Mouse (Mus musculus): ENCODE results near the gene Cyfip1.

Cyfip1 gene

GRCm38 (mm10) chr7:55841445-55841844, at the start of gene Cyfip1:
TSS of gene Cyfip1 (plus strand) at chr7:55841745.
- no peaks in the 10 kb centered on the region for H3K36me3 ChIP-seq (ENCODE audit: control insufficient read depth, insufficient read depth, low read length, poor library complexity, severe bottlenecking)
- H3K27me3 ChIP-seq (ENCODE audit: control insufficient read depth, insufficient read depth, low read length, poor library complexity, severe bottlenecking): no peaks in the 10 kb centered on the region
- no peak for DNase-seq (ENCODE audit: low read depth, low spot score)

- Histone ChIP-seq H3K36me3 (ENCODE audit: control insufficient read depth, insufficient read depth, low read length, poor library complexity, severe bottlenecking) (peaks cover 10% of the 10 kb centered on the region; the same call in 1 of the 2 replicates), H3K27me3 (ENCODE audit: control insufficient read depth, insufficient read depth, low read length, poor library complexity, severe bottlenecking) (no peaks in the 10 kb centered on the region)
- DNase-seq (ENCODE audit: low read depth, low spot score): no peak
These were observed 49.3 kb upstream of the Cyfip1 start for GRCm38 (mm10) chr7:55792280-55792679.

GRCm38 (mm10) chr7:55793236-55793951, 48.2 kb upstream of the Cyfip1 start:
- H3K27me3 ChIP-seq (ENCODE audit: control insufficient read depth, insufficient read depth, low read length, poor library complexity, severe bottlenecking): no peaks in the 10 kb centered on the region
- H3K36me3 ChIP-seq (ENCODE audit: control insufficient read depth, insufficient read depth, low read length, poor library complexity, severe bottlenecking): peaks cover 10% of the 10 kb centered on the region; the same call in 1 of the 2 replicates
- no peak for DNase-seq (ENCODE audit: low read depth, low spot score)

- peaks cover 10% of the 10 kb centered on the region; the same call in 1 of the 2 replicates for H3K36me3 ChIP-seq (ENCODE audit: control insufficient read depth, insufficient read depth, low read length, poor library complexity, severe bottlenecking)
- no peaks in the 10 kb centered on the region for H3K27me3 ChIP-seq (ENCODE audit: control insufficient read depth, insufficient read depth, low read length, poor library complexity, severe bottlenecking)
- DNase-seq (ENCODE audit: low read depth, low spot score): peak; percentile 96
These were observed 47.5 kb upstream of the Cyfip1 start, which contains the start of gene Tubgcp5 for GRCm38 (mm10) chr7:55793952-55794603. TSS of gene Tubgcp5 (plus strand) at chr7:55794154.

DNA sequence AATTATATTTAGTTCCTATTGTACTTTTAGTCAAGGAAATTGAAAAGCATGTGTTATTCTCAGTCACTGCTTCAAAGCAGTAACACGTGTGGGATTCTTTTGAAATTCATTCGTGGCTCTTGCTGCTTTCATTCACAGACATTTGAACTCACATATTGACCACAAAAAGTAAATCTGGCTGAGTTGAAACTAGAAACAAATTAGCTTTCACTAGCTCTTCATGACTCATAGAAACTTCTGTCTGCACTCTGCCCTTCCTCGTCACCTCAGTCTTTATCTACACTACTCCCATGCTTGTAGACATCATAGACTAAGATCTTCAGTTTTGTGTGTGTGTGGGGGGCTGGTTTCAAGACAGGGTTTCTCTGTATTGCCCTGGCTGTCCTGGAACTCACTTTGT, 41.6 kb upstream of the Cyfip1 start:
- Histone ChIP-seq H3K27me3 (ENCODE audit: control insufficient read depth, insufficient read depth, low read length, poor library complexity, severe bottlenecking) (no peaks in the 10 kb centered on the region), H3K36me3 (ENCODE audit: control insufficient read depth, insufficient read depth, low read length, poor library complexity, severe bottlenecking) (peaks cover 26% of the 10 kb centered on the region)
- no peak for DNase-seq (ENCODE audit: low read depth, low spot score)

DNA sequence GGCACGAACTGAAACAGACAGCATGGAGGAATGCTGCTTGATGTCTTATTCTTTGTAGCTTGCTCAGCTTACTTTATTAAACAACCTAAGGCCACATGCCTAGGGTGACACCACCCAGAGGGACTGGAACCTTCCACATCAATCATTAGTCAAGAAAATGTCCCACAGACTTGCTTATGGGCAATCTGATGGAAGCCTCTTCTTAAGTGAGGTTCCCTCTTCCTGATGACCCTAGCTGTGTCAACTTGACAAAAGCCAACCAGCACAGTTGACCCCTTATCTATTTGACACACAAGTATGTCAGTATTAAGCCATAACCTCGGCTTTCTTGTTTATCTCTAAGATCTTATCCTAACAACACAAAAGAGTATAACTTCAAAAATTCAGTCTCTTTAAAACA, 31.6 kb upstream of the Cyfip1 start:
- DNase-seq (ENCODE audit: low read depth, low spot score): no peak
- H3K27me3 ChIP-seq (ENCODE audit: control insufficient read depth, insufficient read depth, low read length, poor library complexity, severe bottlenecking): no peaks in the 10 kb centered on the region
- H3K36me3 ChIP-seq (ENCODE audit: control insufficient read depth, insufficient read depth, low read length, poor library complexity, severe bottlenecking): peaks cover 16% of the 10 kb centered on the region

DNA sequence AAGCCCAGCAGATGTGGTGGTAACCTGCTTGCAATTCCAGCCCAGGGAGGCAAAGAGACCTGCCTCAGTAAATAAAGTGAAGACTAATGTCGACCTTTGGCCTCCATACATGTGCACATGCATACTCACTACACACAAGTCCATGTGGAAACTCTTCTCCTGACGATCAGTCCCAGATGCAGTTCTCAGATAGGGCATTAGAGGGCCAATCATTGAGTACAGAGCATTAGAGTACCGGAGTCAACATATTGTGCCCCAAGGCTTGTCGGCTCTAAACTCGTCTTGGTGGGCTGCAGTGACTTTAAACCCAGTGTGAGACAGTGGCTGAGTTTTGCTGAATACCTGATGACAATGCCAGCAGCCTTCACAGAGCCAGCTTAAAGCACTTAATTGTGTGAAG, 17.1 kb upstream of the Cyfip1 start:
- no peak for DNase-seq (ENCODE audit: low read depth, low spot score)
- peaks cover 9% of the 10 kb centered on the region; the same call in 1 of the 2 replicates for H3K36me3 ChIP-seq (ENCODE audit: control insufficient read depth, insufficient read depth, low read length, poor library complexity, severe bottlenecking)
- no peaks in the 10 kb centered on the region for H3K27me3 ChIP-seq (ENCODE audit: control insufficient read depth, insufficient read depth, low read length, poor library complexity, severe bottlenecking)

DNA sequence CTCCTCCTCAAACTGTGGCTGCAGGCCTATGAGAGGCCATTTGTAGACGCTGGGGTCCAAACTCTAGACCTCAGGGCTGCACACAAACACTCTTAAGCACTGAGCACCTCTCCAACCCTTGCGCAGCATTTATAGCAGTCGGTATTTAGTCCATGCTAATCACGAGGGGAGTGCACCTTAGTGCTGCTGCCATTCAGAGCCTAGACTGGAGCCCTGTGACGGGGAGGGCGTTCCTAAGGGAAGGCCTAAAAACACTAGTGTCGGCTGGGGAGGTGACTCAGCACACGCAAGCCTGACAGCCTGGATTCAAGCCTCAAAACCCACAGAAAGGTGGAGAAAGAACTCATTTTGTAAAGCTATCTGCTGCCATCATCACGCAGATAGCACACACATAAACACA, 14.0 kb upstream of the Cyfip1 start:
- DNase-seq (ENCODE audit: low read depth, low spot score): no peak
- Histone ChIP-seq H3K36me3 (ENCODE audit: control insufficient read depth, insufficient read depth, low read length, poor library complexity, severe bottlenecking) (peaks cover 8% of the 10 kb centered on the region), H3K27me3 (ENCODE audit: control insufficient read depth, insufficient read depth, low read length, poor library complexity, severe bottlenecking) (no peaks in the 10 kb centered on the region)

- H3K36me3 ChIP-seq (ENCODE audit: control insufficient read depth, insufficient read depth, low read length, poor library complexity, severe bottlenecking): peaks cover under 1% of the 10 kb centered on the region; the same call in 1 of the 2 replicates
- DNase-seq (ENCODE audit: low read depth, low spot score): no peak
- H3K27me3 ChIP-seq (ENCODE audit: control insufficient read depth, insufficient read depth, low read length, poor library complexity, severe bottlenecking): no peaks in the 10 kb centered on the region
These were observed 4.7 kb upstream of the Cyfip1 start for GRCm38 (mm10) chr7:55836877-55837276.

- Histone ChIP-seq H3K36me3 (ENCODE audit: control insufficient read depth, insufficient read depth, low read length, poor library complexity, severe bottlenecking) (no peaks in the 10 kb centered on the region), H3K27me3 (ENCODE audit: control insufficient read depth, insufficient read depth, low read length, poor library complexity, severe bottlenecking) (no peaks in the 10 kb centered on the region)
- peak; percentile 47 for DNase-seq (ENCODE audit: low read depth, low spot score)
These were observed 495 bp downstream of the Cyfip1 start for GRCm38 (mm10) chr7:55841977-55842503.

- DNase-seq (ENCODE audit: low read depth, low spot score): no peak
- H3K27me3 ChIP-seq (ENCODE audit: control insufficient read depth, insufficient read depth, low read length, poor library complexity, severe bottlenecking): no peaks in the 10 kb centered on the region
- no peaks in the 10 kb centered on the region for H3K36me3 ChIP-seq (ENCODE audit: control insufficient read depth, insufficient read depth, low read length, poor library complexity, severe bottlenecking)
These were observed 1.1 kb downstream of the Cyfip1 start for GRCm38 (mm10) chr7:55842504-55843152.

- H3K27me3 ChIP-seq (ENCODE audit: control insufficient read depth, insufficient read depth, low read length, poor library complexity, severe bottlenecking): no peaks in the 10 kb centered on the region
- no peak for DNase-seq (ENCODE audit: low read depth, low spot score)
- no peaks in the 10 kb centered on the region for H3K36me3 ChIP-seq (ENCODE audit: control insufficient read depth, insufficient read depth, low read length, poor library complexity, severe bottlenecking)
These were observed 5.2 kb downstream of the Cyfip1 start for GRCm38 (mm10) chr7:55846606-55847312.

GRCm38 (mm10) chr7:55849948-55850571, 8.5 kb downstream of the Cyfip1 start:
- no peak for DNase-seq (ENCODE audit: low read depth, low spot score)
- no peaks in the 10 kb centered on the region for H3K27me3 ChIP-seq (ENCODE audit: control insufficient read depth, insufficient read depth, low read length, poor library complexity, severe bottlenecking)
- no peaks in the 10 kb centered on the region for H3K36me3 ChIP-seq (ENCODE audit: control insufficient read depth, insufficient read depth, low read length, poor library complexity, severe bottlenecking)

GRCm38 (mm10) chr7:55852787-55853186, 11.2 kb downstream of the Cyfip1 start:
- no peaks in the 10 kb centered on the region for H3K27me3 ChIP-seq (ENCODE audit: control insufficient read depth, insufficient read depth, low read length, poor library complexity, severe bottlenecking)
- no peaks in the 10 kb centered on the region for H3K36me3 ChIP-seq (ENCODE audit: control insufficient read depth, insufficient read depth, low read length, poor library complexity, severe bottlenecking)
- peak; percentile 40 for DNase-seq (ENCODE audit: low read depth, low spot score)

Data from splenic B cell, adult 2 months (primary cell).